Mouse (Mus musculus) megakaryocyte, embryonic 14.5 days (primary cell): Measurements from ENCODE around the gene Calml4.

Source experiments
- FLI1 ChIP-seq: IDR thresholded peaks from 2 replicates; pipeline ENCODE4 v1.6.1; 2012; ENCODE audit warnings: low read length, inconsistent platforms, mixed read lengths
- GATA1 ChIP-seq: IDR thresholded peaks from 3 replicates; pipeline ENCODE4 v1.6.1; 2012; ENCODE audit warnings: mixed read lengths, low read length, inconsistent platforms, borderline replicate concordance

DNA sequence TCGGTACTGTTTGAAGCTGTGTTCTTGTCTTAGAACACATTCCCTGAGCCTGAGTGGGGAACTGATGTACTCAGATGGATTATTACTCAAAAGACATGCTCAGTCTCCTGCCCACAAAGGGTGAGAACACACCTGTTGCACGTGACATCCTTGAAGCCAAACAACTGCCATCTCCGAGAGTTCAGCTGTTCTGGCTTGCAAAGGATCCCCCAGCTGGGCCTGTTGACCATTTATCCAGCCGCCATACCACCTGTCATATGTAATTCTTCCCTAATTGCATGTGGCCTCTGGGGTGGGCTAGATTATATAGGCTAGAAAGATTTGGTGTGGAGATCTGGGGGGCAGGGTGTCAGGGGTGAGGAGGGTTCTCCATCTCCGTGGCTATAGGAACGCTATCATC lies 37.1 kb upstream of the Calml4 start:
- TF ChIP-seq GATA1 (no peak), FLI1 (no peak)
